In genomic region chr4:101376835-101377234, GRCm38 (mm10) we compare ENCODE assay signal across 17 mouse cellular contexts.
"Had no signal": no experiment of that assay in that cellular context is flagged by ENCODE, and none has a peak within 500 bp of the region (broad histone marks: within the 10 kb centered on the region; RNA-seq: fewer than 3 reads in every experiment).

No protein-coding gene starts in this region.

- ATAC-seq: lung, postnatal 0 days; midbrain, embryonic 13.5 days; midbrain, embryonic 15.5 days had no signal

- H3K9ac ChIP-seq: lung, embryonic 15.5 days; midbrain, embryonic 13.5 days; midbrain, embryonic 15.5 days; neural tube, embryonic 12.5 days; stomach, embryonic 15.5 days had no signal

- H3K9me3 ChIP-seq: lung, embryonic 15.5 days; megakaryocyte, embryonic 14.5 days; midbrain, embryonic 13.5 days; midbrain, embryonic 15.5 days; neural tube, embryonic 12.5 days; stomach, embryonic 15.5 days had no signal

- H3K27me3 ChIP-seq: lung, embryonic 15.5 days; midbrain, embryonic 13.5 days; midbrain, embryonic 15.5 days; neural tube, embryonic 12.5 days; stomach, embryonic 15.5 days had no signal

- DNase-seq: lung, adult 2 months; lung, postnatal 14 days; lung, postnatal 36 days; right cerebral cortex, postnatal 14 days; thymus, adult 2 months; thymus, postnatal 25 days; thymus, postnatal 4 days had no signal

- H3K4me1 ChIP-seq: lung, embryonic 15.5 days; neural tube, embryonic 12.5 days; stomach, embryonic 15.5 days had no signal

- H3K4me2 ChIP-seq: lung, embryonic 15.5 days; midbrain, embryonic 11.5 days; midbrain, embryonic 13.5 days; midbrain, embryonic 15.5 days; neural tube, embryonic 12.5 days; stomach, embryonic 15.5 days had no signal

- H3K27ac ChIP-seq: lung, embryonic 15.5 days; macrophage; midbrain, embryonic 13.5 days; midbrain, embryonic 15.5 days; neural tube, embryonic 12.5 days; stomach, embryonic 15.5 days; stomach, postnatal 0 days had no signal

- H3K4me3 ChIP-seq: lung, embryonic 15.5 days; megakaryocyte, embryonic 14.5 days; midbrain, embryonic 13.5 days; midbrain, embryonic 15.5 days; neural tube, embryonic 12.5 days; stomach, embryonic 15.5 days had no signal

- H3K36me3 ChIP-seq: lung, embryonic 15.5 days; midbrain, embryonic 13.5 days; midbrain, embryonic 15.5 days; neural tube, embryonic 12.5 days; stomach, embryonic 15.5 days had no signal
